ENCODE assay signal across 24 mouse cellular contexts in genomic region chr5:96429532-96430141, GRCm38 (mm10). TPM values are rescaled to one million over a fixed set of nuclear protein-coding genes. Genes with fewer than 3 reads are reported as not detected.
A peak's percentile ranks its signal among the peaks of the same experiment; 100 is the strongest.
DNase-seq lines count a peak whose midpoint lies in the region; ATAC-seq and TF ChIP-seq lines count a peak whose summit lies in the region.
"Had no signal": no experiment of that assay in that cellular context is flagged by ENCODE, and none has a peak within 500 bp of the region (broad histone marks: within the 10 kb centered on the region; RNA-seq: fewer than 3 reads in every experiment).

No protein-coding gene starts in this region.

- no peak overlapping the region for H3K27ac ChIP-seq in lung, embryonic 14.5 days (ENCODE audit: low read depth)
- no peak overlapping the region for H3K27ac ChIP-seq in stomach, embryonic 16.5 days (ENCODE audit: low read length)
- H3K27ac ChIP-seq: hindbrain, embryonic 12.5 days; limb, embryonic 13.5 days; liver, embryonic 12.5 days; neural tube, embryonic 12.5 days had no signal

- TF ChIP-seq CTCF in lung, embryonic 14.5 days (IDR thresholded peaks at IDR 0.05; ENCODE audit: low read depth), result no peak
- no peak for TF ChIP-seq CTCF in lung, adult 2 months (IDR thresholded peaks at IDR 0.05; ENCODE audit: insufficient read depth, low read length)

- peak overlapping the region; percentile 31 for H3K4me2 ChIP-seq in lung, embryonic 14.5 days
- peak overlapping the region; percentile 29; the same call in 1 of the 2 replicates for H3K4me2 ChIP-seq in stomach, embryonic 16.5 days (ENCODE audit: low read depth, low read length)
- H3K4me2 ChIP-seq: heart, embryonic 12.5 days; hindbrain, embryonic 12.5 days; limb, embryonic 13.5 days; liver, embryonic 12.5 days; neural tube, embryonic 12.5 days had no signal

- no peaks in the 10 kb centered on the region for H3K9me3 ChIP-seq in lung, embryonic 14.5 days (ENCODE audit: low read depth, low read length)
- no peaks in the 10 kb centered on the region for H3K9me3 ChIP-seq in stomach, embryonic 16.5 days (replicated peaks; ENCODE audit: control insufficient read depth, low read length)
- H3K9me3 ChIP-seq: heart, embryonic 12.5 days; hindbrain, embryonic 12.5 days; limb, embryonic 13.5 days; liver, embryonic 12.5 days; megakaryocyte, embryonic 14.5 days; neural tube, embryonic 12.5 days had no signal

- no peak overlapping the region for H3K9ac ChIP-seq in lung, embryonic 14.5 days
- no peak overlapping the region for H3K9ac ChIP-seq in stomach, embryonic 16.5 days (ENCODE audit: low read length)
- H3K9ac ChIP-seq: heart, embryonic 12.5 days; hindbrain, embryonic 12.5 days; limb, embryonic 13.5 days; liver, embryonic 12.5 days; neural tube, embryonic 12.5 days had no signal

- H3K27me3 ChIP-seq in lung, embryonic 14.5 days (ENCODE audit: insufficient read depth, low read length), result no peaks in the 10 kb centered on the region
- H3K27me3 ChIP-seq in stomach, embryonic 16.5 days (ENCODE audit: control insufficient read depth, insufficient read depth, low read length), result no peaks in the 10 kb centered on the region
- H3K27me3 ChIP-seq: heart, embryonic 12.5 days; hindbrain, embryonic 12.5 days; limb, embryonic 13.5 days; liver, embryonic 12.5 days; megakaryocyte, embryonic 14.5 days; neural tube, embryonic 12.5 days had no signal

- peak; percentile 63; the same call in 1 of the 2 replicates for ATAC-seq in lung, embryonic 14.5 days (ENCODE audit: insufficient read depth)
- peak; percentile 44 for ATAC-seq in stomach, embryonic 16.5 days (ENCODE audit: insufficient read depth, low FRiP score)
- ATAC-seq: activated CD4-positive, CD25-positive, alpha-beta regulatory T cell, adult 4 months; forebrain, embryonic 16.5 days; liver, embryonic 12.5 days had no signal

- H3K4me1 ChIP-seq in lung, embryonic 14.5 days (ENCODE audit: insufficient read depth), result no peaks in the 10 kb centered on the region
- H3K4me1 ChIP-seq in lung, adult 2 months (ENCODE audit: control insufficient read depth, insufficient read depth, low read length), result no peaks in the 10 kb centered on the region
- H3K4me1 ChIP-seq in stomach, embryonic 16.5 days (ENCODE audit: control insufficient read depth, insufficient read depth, low read length), result no peaks in the 10 kb centered on the region; the same call in 1 of the 2 replicates
- H3K4me1 ChIP-seq: hindbrain, embryonic 12.5 days; limb, embryonic 13.5 days; liver, embryonic 12.5 days; megakaryocyte, embryonic 14.5 days; neural tube, embryonic 12.5 days had no signal

- whole genome bisulfite sequencing in lung, embryonic 14.5 days, result 30% methylated on average over 13 of the region's 13 CpGs
- 43% methylated on average over 13 of the region's 13 CpGs for WGBS in lung, adult 2 months
- WGBS in stomach, embryonic 16.5 days, result 26% methylated on average over 13 of the region's 13 CpGs

- TF ChIP-seq POLR2A in lung, adult 2 months (IDR thresholded peaks at IDR 0.05; ENCODE audit: borderline replicate concordance, extremely low read depth, low read depth, low read length), result no peak

- no peaks in the 10 kb centered on the region for H3K36me3 ChIP-seq in lung, embryonic 14.5 days (ENCODE audit: insufficient read depth)
- no peaks in the 10 kb centered on the region for H3K36me3 ChIP-seq in stomach, embryonic 16.5 days (ENCODE audit: control insufficient read depth, insufficient read depth, low read length)
- H3K36me3 ChIP-seq: heart, embryonic 12.5 days; hindbrain, embryonic 12.5 days; limb, embryonic 13.5 days; liver, embryonic 12.5 days; neural tube, embryonic 12.5 days had no signal

- no peak overlapping the region for H3K4me3 ChIP-seq in lung, embryonic 14.5 days (ENCODE audit: low read depth, low read length)
- no peak overlapping the region for H3K4me3 ChIP-seq in lung, adult 2 months (replicated peaks; ENCODE audit: extremely low read depth, low read depth, low read length)
- H3K4me3 ChIP-seq in stomach, embryonic 16.5 days (replicated peaks; ENCODE audit: low read length), result no peak overlapping the region
- H3K4me3 ChIP-seq: heart, embryonic 12.5 days; hindbrain, embryonic 12.5 days; limb, embryonic 13.5 days; liver, embryonic 12.5 days; megakaryocyte, embryonic 14.5 days; neural tube, embryonic 12.5 days had no signal

- peak; percentile 77 for DNase-seq in heart, adult 11 months
- DNase-seq in heart, adult 8-10 months (ENCODE audit: low spot score), result no peak
- DNase-seq in lung, embryonic 14.5 days, result peak; percentile 28
- DNase-seq in lung, adult 2 months, result no peak
- DNase-seq in lung, postnatal 10 days, result peak; percentile 6
- no peak for DNase-seq in thymus, adult 18-20 months
- no peak for DNase-seq in right cerebral cortex, postnatal 14 days
- DNase-seq: adrenal gland, adult 8-10 months; cerebellum, adult 11-12 months; gastrocnemius, postnatal 10 days; kidney, postnatal 14 days; layer of hippocampus, postnatal 36 days; midbrain, embryonic 14.5 days; thymus, postnatal 14 days had no signal

RNA-seq across cellular contexts. Expression of gene Fras1, which starts 55.9 kb away (rescaled TPM):
- 1 to 10 TPM in 3 of 4 experiments, under 1 TPM in 1; 0.73 to 2.6 (median 1.9) TPM for total RNA-seq in heart, adult 8-10 months (2022)
- polyA plus RNA-seq in lung, embryonic 14.5 days (2014; fragmentation: Nextera tagmentation; extraction: Ambion mirVana), result 30.5 and 34.2 TPM in 2 replicates
- polyA plus RNA-seq in lung, adult 2 months (2012; rRNA removed), result 2.0 and 2.2 TPM in 2 replicates
- polyA plus RNA-seq in stomach, embryonic 16.5 days (2015; fragmentation: Nextera tagmentation; extraction: Ambion mirVana), result 15.4 and 18.3 TPM in 2 replicates
- total RNA-seq: granulocyte monocyte progenitor cell, adult 5-6 weeks had no signal

Comparison
In these comparisons a context has a peak if more than half of its experiments do, and no peak if none do; other contexts are left out.
1. DNase-seq: peak in heart, adult 11 months (single experiment), lung, embryonic 14.5 days (single experiment) and lung, postnatal 10 days (single experiment); none in heart, adult 8-10 months (single experiment), lung, adult 2 months (single experiment), thymus, adult 18-20 months (0 of 2) and right cerebral cortex, postnatal 14 days (single experiment).